Mouse (Mus musculus) liver, postnatal 0 days (tissue): Measurements from ENCODE around the gene Spata18.

Experiments
- CTCF ChIP-seq: sonication (generic); IDR thresholded peaks from 2 replicates; pipeline ENCODE4 v1.5.1; 2016; ENCODE audit warnings: antibody characterized with exemption, low read depth
- EP300 ChIP-seq: IDR thresholded peaks from 2 replicates; pipeline ENCODE4 v1.6.1; 2016; ENCODE audit warnings: antibody characterized with exemption, low read depth, mild to moderate bottlenecking

- no peak for TF ChIP-seq CTCF
- TF ChIP-seq EP300 = no peak
Measured at GRCm38 (mm10) chr5:73688576-73688975, 37.4 kb downstream of the Spata18 start.
